Mouse (Mus musculus): ENCODE results near the gene Lsp1. TPM values are rescaled to one million over a fixed set of nuclear protein-coding genes. Genes with fewer than 3 reads are reported as not detected.

Gene Lsp1
- polyA plus RNA-seq (2012; rRNA removed) = 61.7 and 77.5 TPM in 2 replicates

- no peak for DNase-seq (ENCODE audit: low read depth)
Observed at GRCm38 (mm10) chr7:142460636-142461077, at the start of gene Lsp1. Gene Lsp1, plus strand, starts transcription at chr7:142460809.

GRCm38 (mm10) chr7:142413285-142413684, 47.3 kb upstream of the Lsp1 start:
- DNase-seq (ENCODE audit: low read depth) = no peak

- DNase-seq (ENCODE audit: low read depth) = no peak
Observed at GRCm38 (mm10) chr7:142415314-142415713, 45.3 kb upstream of the Lsp1 start.

- DNase-seq (ENCODE audit: low read depth) = no peak
Observed at GRCm38 (mm10) chr7:142416225-142416624, 44.4 kb upstream of the Lsp1 start.

GRCm38 (mm10) chr7:142418027-142418426, 42.6 kb upstream of the Lsp1 start:
- no peak for DNase-seq (ENCODE audit: low read depth)

GRCm38 (mm10) chr7:142418679-142419078, 41.9 kb upstream of the Lsp1 start:
- no peak for DNase-seq (ENCODE audit: low read depth)

GRCm38 (mm10) chr7:142419887-142420286, 40.7 kb upstream of the Lsp1 start:
- DNase-seq (ENCODE audit: low read depth) = no peak

- DNase-seq (ENCODE audit: low read depth) = no peak
Observed at GRCm38 (mm10) chr7:142421826-142422225, 38.8 kb upstream of the Lsp1 start.

- DNase-seq (ENCODE audit: low read depth) = no peak
Observed at GRCm38 (mm10) chr7:142425641-142426213, 34.9 kb upstream of the Lsp1 start.

- DNase-seq (ENCODE audit: low read depth) = no peak
Observed at GRCm38 (mm10) chr7:142428213-142428612, 32.4 kb upstream of the Lsp1 start.

- no peak for DNase-seq (ENCODE audit: low read depth)
Observed at GRCm38 (mm10) chr7:142430160-142430678, 30.4 kb upstream of the Lsp1 start.

- no peak for DNase-seq (ENCODE audit: low read depth)
Observed at GRCm38 (mm10) chr7:142431106-142431505, 29.5 kb upstream of the Lsp1 start.

GRCm38 (mm10) chr7:142433623-142434022, 27.0 kb upstream of the Lsp1 start:
- DNase-seq (ENCODE audit: low read depth) = no peak

- no peak for DNase-seq (ENCODE audit: low read depth)
Observed at GRCm38 (mm10) chr7:142434137-142434865, 26.3 kb upstream of the Lsp1 start, which contains the start of gene Syt8. Gene Syt8, plus strand, starts transcription at chr7:142434850.

GRCm38 (mm10) chr7:142435524-142435923, 25.1 kb upstream of the Lsp1 start:
- no peak for DNase-seq (ENCODE audit: low read depth)

- DNase-seq (ENCODE audit: low read depth) = peak; percentile 94
Observed at GRCm38 (mm10) chr7:142437324-142437723, 23.3 kb upstream of the Lsp1 start.

GRCm38 (mm10) chr7:142439966-142440365, 20.6 kb upstream of the Lsp1 start:
- DNase-seq (ENCODE audit: low read depth) = no peak

GRCm38 (mm10) chr7:142440657-142441114, 19.9 kb upstream of the Lsp1 start:
- DNase-seq (ENCODE audit: low read depth) = no peak

- DNase-seq (ENCODE audit: low read depth) = no peak
Observed at GRCm38 (mm10) chr7:142441585-142441984, 19.0 kb upstream of the Lsp1 start, which contains the start of gene Tnni2. Gene Tnni2, plus strand, starts transcription at chr7:142441808.

GRCm38 (mm10) chr7:142442081-142442907, 18.3 kb upstream of the Lsp1 start:
- DNase-seq (ENCODE audit: low read depth) = no peak

GRCm38 (mm10) chr7:142442908-142443420, 17.6 kb upstream of the Lsp1 start:
- no peak for DNase-seq (ENCODE audit: low read depth)

GRCm38 (mm10) chr7:142443474-142443873, 17.1 kb upstream of the Lsp1 start:
- no peak for DNase-seq (ENCODE audit: low read depth)
